Mouse (Mus musculus) heart, embryonic 15.5 days (tissue): Measurements from ENCODE around the gene Ankfn1. TPM values are rescaled to one million over a fixed set of nuclear protein-coding genes. Genes with fewer than 3 reads are reported as not detected.

ENCODE experiments used
- ATAC-seq: fragments of 200-750 bp; cut with Nextera tagmentation; replicated peaks from 2 replicates; pipeline ENCODE4 v1.8.0; 2017; ENCODE audit warnings: low read depth, moderate TSS enrichment; ENCODE audit not compliant: insufficient number of reproducible peaks, insufficient read depth, low FRiP score
- H3K27ac ChIP-seq: fragments of 300-500 bp; sonication (generic); 2 replicates; pipeline ENCODE4 v1.5.1; 2015; ENCODE audit warnings: mild to moderate bottlenecking, inconsistent platforms
- H3K27me3 ChIP-seq: fragments of 300-500 bp; sonication (generic); 2 replicates; pipeline ENCODE4 v1.6.1; 2015; ENCODE audit warnings: inconsistent platforms
- H3K36me3 ChIP-seq: fragments of 300-500 bp; sonication (generic); 2 replicates; pipeline ENCODE4 v1.6.1; 2015; ENCODE audit warnings: mild to moderate bottlenecking, inconsistent platforms
- H3K4me1 ChIP-seq: fragments of 300-500 bp; sonication (generic); replicated peaks from 2 replicates; pipeline ENCODE4 v1.6.1; 2015; ENCODE audit warnings: inconsistent platforms
- H3K4me2 ChIP-seq: fragments of 300-500 bp; sonication (generic); 2 replicates; pipeline ENCODE4 v1.6.1; 2015; ENCODE audit warnings: inconsistent platforms, mild to moderate bottlenecking, moderate library complexity
- H3K4me3 ChIP-seq: fragments of 300-500 bp; sonication (generic); 2 replicates; pipeline ENCODE4 v1.5.1; 2015; ENCODE audit warnings: mild to moderate bottlenecking, inconsistent platforms
- H3K9ac ChIP-seq: fragments of 300-500 bp; sonication (generic); 2 replicates; pipeline ENCODE4 v1.6.1; 2015; ENCODE audit warnings: mild to moderate bottlenecking, inconsistent platforms
- H3K9me3 ChIP-seq: fragments of 300-500 bp; sonication (generic); replicated peaks from 2 replicates; pipeline ENCODE4 v1.6.1; 2016; ENCODE audit warnings: inconsistent platforms
- WGBS: fragments of 180-500 bp; shearing (Covaris S2); methylation state at CpG from one replicate; pipeline ENCODE4 v1.1.7; 2015; ENCODE audit warnings: mixed read lengths; 5-methylcytosine and 5-hydroxymethylcytosine counted together
- polyA plus RNA-seq: library from polyadenylated mRNA; unstranded; fragments of >200 nt; fragmentation: Nextera tagmentation; extraction: Ambion mirVana; gene quantifications from 2 replicates; pipeline ENCODE4 v1.2.1, GENCODE M21; 2015

The Ankfn1 gene
- polyA plus RNA-seq, 1 experiment from 2014 or later = 0.04 TPM

DNA sequence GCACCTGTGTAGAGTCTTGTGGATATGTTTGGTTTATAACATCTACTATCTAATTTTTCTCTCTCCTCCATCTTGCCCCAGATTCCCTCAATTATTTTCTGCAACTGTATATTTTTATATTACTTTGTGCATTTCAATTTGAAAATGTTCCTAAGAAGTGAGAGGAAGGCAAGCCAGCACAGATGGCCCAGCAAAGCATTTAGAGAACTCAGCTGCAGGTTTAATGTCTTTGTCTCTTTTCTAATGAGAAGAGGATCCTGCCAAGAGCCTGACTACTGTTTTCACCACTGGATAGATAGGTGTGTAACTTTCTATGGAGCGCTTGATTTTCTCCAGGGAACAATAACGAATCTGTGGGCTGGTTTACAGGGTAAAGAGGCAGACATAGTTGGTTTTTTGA lies 161.6 kb downstream of the Ankfn1 start:
- ATAC-seq = no peak
- Histone ChIP-seq H3K4me2 (no peak overlapping the region), H3K36me3 (no peaks in the 10 kb centered on the region), H3K9ac (no peak overlapping the region), H3K4me1 (no peaks in the 10 kb centered on the region), H3K9me3 (no peaks in the 10 kb centered on the region), H3K27ac (no peak overlapping the region), H3K27me3 (no peaks in the 10 kb centered on the region), H3K4me3 (no peak overlapping the region)
- WGBS = 80% methylated on average over 2 of the region's 2 CpGs

DNA sequence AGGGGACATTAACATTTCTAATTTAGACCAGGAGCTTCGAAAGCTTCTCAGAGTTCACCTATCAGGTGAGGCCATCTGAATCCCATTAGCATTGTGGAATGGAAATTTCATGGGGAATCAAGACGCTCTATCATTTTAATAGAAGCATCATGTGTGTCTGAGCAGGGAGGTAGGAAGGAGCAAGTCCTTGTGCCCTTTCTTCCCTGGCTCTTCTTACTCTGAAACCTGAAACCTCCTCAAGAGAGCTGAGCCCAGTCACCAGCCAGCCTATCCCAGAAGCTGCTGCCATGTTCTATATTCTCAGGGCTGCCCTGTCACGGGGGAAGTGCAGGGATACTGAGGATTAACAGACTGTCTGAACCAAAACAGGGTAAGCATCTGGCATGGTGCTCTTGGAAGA lies 165.9 kb downstream of the Ankfn1 start:
- Histone ChIP-seq H3K4me1 (no peaks in the 10 kb centered on the region), H3K4me2 (no peak overlapping the region), H3K9me3 (no peaks in the 10 kb centered on the region), H3K27ac (no peak overlapping the region), H3K27me3 (no peaks in the 10 kb centered on the region), H3K36me3 (no peaks in the 10 kb centered on the region), H3K9ac (no peak overlapping the region), H3K4me3 (no peak overlapping the region)
- 59% methylated on average over 3 of the region's 3 CpGs for WGBS
- no peak for ATAC-seq

DNA sequence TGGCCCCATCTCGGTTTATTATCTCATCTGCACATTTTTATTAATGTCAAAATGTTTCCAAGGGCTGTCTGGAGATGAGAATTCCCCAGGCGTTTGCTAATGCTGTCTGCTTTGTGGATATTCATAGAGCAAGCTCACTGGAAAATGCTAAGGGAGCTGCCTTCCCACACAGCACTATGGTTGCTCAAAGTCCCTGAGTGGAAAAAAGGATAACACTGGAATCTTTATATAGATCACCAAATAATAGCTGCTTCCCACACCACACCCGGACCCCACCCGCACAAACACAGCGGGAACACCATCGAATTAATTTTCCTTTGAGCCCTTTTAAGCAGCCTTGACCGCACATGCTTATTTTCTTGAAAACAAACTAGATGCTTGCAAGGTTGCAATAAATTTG lies 169.4 kb downstream of the Ankfn1 start:
- 76% methylated on average over 7 of the region's 7 CpGs for WGBS
- no peak overlapping the region for H3K4me2 ChIP-seq
- no peaks in the 10 kb centered on the region for H3K36me3 ChIP-seq
- no peak overlapping the region for H3K27ac ChIP-seq
- no peaks in the 10 kb centered on the region for H3K9me3 ChIP-seq
- ATAC-seq = no peak
- H3K4me1 ChIP-seq = no peaks in the 10 kb centered on the region
- no peaks in the 10 kb centered on the region for H3K27me3 ChIP-seq
- H3K9ac ChIP-seq = no peak overlapping the region
- no peak overlapping the region for H3K4me3 ChIP-seq

DNA sequence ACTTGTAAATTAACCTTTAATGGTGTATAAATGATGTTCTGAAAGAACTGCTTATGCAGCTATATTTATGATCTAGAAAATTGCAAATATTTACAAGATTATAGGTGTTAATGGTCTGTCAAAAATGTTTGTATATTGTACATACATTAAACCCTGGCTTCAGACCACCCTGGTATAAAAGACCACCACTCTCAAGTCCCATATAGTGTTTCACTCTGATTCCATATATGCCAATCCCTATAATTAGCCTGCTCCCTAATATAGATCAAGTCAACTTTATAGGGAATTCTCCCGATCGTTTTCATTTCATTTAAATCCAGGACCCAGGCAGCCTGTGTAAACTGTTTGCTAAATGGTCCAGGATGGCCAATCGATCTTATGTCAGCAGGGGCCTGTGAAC lies 170.2 kb downstream of the Ankfn1 start:
- Histone ChIP-seq H3K4me1 (no peaks in the 10 kb centered on the region), H3K4me2 (no peak overlapping the region), H3K9ac (no peak overlapping the region), H3K27me3 (no peaks in the 10 kb centered on the region), H3K4me3 (no peak overlapping the region), H3K9me3 (no peaks in the 10 kb centered on the region), H3K36me3 (no peaks in the 10 kb centered on the region), H3K27ac (no peak overlapping the region)
- ATAC-seq = no peak
- 64% methylated on average over 3 of the region's 3 CpGs for WGBS

DNA sequence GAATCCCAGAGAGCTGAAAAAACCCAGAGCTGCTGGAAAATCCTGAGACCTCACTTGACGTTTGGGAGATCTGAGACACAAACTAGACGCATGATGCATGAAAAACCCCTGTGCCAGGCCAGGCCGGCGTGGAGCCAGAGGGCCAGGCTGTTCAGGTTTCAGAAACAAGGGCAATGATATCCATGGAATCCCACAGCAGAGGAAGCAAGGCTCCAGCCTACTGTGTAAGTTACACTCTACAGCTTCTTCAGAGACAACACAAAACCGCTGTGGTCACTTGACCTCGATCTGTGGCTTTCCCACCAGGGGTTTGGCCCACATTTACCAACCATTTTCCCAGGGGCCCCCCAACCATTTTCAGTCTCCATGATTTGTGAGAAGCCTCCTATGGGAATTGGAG lies 171.1 kb downstream of the Ankfn1 start:
- 58% methylated on average over 6 of the region's 6 CpGs for WGBS
- no peaks in the 10 kb centered on the region for H3K36me3 ChIP-seq
- no peaks in the 10 kb centered on the region for H3K4me1 ChIP-seq
- no peak for ATAC-seq
- no peak overlapping the region for H3K4me2 ChIP-seq
- no peaks in the 10 kb centered on the region for H3K27me3 ChIP-seq
- no peak overlapping the region for H3K27ac ChIP-seq
- H3K4me3 ChIP-seq = no peak overlapping the region
- H3K9me3 ChIP-seq = no peaks in the 10 kb centered on the region
- H3K9ac ChIP-seq = no peak overlapping the region

DNA sequence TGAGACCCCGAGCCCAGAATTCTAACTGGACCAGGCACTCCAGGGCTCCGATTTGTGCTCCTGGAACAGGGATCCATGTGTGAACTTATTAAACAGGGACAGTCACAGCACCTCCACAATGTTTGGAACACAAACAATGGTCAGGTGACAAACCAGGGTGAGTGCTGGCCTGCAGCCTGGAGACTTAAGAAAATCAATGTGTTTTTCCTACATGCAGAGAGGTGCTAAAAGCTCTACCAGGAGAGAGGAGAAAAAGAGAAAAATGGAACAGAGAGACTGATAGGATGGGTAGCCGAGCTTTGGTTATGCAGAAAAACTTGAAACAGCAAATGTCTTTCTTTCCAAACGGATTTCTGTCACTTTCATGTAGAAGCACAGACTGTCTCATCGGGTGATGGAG lies 174.5 kb downstream of the Ankfn1 start:
- Histone ChIP-seq H3K4me2 (no peak overlapping the region), H3K27ac (no peak overlapping the region), H3K36me3 (no peaks in the 10 kb centered on the region), H3K4me3 (no peak overlapping the region), H3K27me3 (no peaks in the 10 kb centered on the region), H3K9ac (no peak overlapping the region), H3K4me1 (no peaks in the 10 kb centered on the region), H3K9me3 (no peaks in the 10 kb centered on the region)
- 79% methylated on average over 5 of the region's 5 CpGs for WGBS
- ATAC-seq = no peak

DNA sequence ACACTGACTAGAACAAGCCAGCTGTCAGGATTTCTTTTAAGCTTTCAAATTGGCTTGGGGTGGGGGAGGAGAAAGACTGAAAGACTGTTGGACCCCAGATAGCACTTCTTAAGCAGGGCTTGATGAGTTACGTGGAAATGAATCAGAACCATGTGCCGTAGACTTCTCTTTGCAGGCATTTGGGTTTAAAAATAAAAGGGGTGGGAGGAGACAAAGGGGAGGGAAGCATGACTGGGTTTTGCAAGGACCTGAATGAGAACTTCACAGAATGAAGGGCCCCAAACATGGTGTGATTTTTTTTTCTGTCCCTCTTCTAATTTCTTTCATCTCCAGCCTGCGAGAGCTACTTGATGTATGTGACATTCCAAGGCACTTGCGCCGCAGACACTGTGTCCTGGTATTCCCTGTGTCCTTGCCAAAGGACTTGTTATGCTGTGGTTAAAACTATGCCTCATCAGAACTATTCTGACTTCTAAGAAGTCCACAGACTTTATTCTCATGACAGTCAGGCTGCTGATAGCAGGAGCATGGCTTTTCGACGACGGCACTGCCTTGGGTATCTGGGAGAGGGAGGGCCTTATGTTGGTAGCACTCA lies 176.4 kb downstream of the Ankfn1 start:
- no peak overlapping the region for H3K27ac ChIP-seq
- no peak for ATAC-seq
- H3K36me3 ChIP-seq = no peaks in the 10 kb centered on the region
- no peaks in the 10 kb centered on the region for H3K9me3 ChIP-seq
- WGBS = 42% methylated on average over 8 of the region's 8 CpGs
- no peaks in the 10 kb centered on the region for H3K4me1 ChIP-seq
- H3K4me3 ChIP-seq = no peak overlapping the region
- H3K27me3 ChIP-seq = no peaks in the 10 kb centered on the region
- H3K4me2 ChIP-seq = no peak overlapping the region
- H3K9ac ChIP-seq = no peak overlapping the region

DNA sequence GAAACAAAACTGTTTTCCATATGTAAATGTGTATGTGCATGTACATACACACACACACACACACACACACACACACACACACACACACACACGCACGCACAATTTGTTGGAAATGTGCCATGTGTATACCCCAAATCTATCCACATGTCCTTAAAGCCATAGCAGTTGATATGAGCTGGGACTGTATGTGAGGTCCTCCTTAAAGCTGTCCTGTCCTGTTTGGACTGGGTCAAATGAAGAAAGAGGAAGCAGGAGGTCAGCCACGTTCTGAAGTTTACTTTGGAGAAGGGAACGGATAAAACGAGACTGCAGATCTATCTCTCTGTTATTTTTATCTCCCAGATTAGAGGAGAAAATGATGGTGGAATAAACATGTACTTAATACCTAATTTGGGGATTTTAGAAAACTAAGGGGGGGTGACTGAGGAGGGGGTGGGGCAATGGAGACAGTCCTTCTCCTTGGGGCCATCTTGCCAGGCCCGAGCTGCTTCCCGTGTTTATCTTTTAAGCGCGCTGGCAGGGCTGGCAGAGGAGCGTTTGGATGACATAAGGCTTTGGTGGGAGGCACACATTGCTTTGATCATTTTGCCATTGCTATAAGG lies 187.1 kb downstream of the Ankfn1 start:
- H3K27me3 ChIP-seq = no peaks in the 10 kb centered on the region
- no peaks in the 10 kb centered on the region for H3K4me1 ChIP-seq
- ATAC-seq = no peak
- H3K4me3 ChIP-seq = no peak overlapping the region
- no peak overlapping the region for H3K9ac ChIP-seq
- no peaks in the 10 kb centered on the region for H3K36me3 ChIP-seq
- H3K9me3 ChIP-seq = no peaks in the 10 kb centered on the region
- no peak overlapping the region for H3K4me2 ChIP-seq
- WGBS = 50% methylated on average over 10 of the region's 10 CpGs
- no peak overlapping the region for H3K27ac ChIP-seq

DNA sequence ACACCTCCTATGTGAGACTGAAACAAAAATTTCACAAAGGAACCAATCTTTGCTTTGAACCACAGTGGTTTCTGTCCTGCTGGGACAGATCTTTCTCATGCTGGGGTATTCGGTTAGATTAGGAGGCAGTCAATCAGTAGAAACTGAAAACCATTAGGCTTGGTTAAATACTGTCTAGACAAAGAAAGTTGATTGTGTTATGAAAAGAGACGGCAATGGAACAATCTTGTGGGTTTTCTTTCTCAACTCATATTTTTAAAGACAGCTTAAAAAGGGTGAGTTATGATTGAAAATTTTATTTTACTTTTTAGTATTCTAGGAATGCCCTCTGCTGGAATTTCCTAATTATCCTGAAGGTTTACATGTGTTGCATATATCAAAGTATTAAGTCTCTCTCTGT lies 191.1 kb downstream of the Ankfn1 start:
- Histone ChIP-seq H3K4me1 (no peaks in the 10 kb centered on the region), H3K36me3 (no peaks in the 10 kb centered on the region), H3K27ac (no peak overlapping the region), H3K9ac (no peak overlapping the region), H3K4me2 (no peak overlapping the region), H3K9me3 (no peaks in the 10 kb centered on the region), H3K4me3 (no peak overlapping the region), H3K27me3 (no peaks in the 10 kb centered on the region)
- 75% methylated on average over 2 of the region's 2 CpGs for WGBS
- no peak for ATAC-seq

DNA sequence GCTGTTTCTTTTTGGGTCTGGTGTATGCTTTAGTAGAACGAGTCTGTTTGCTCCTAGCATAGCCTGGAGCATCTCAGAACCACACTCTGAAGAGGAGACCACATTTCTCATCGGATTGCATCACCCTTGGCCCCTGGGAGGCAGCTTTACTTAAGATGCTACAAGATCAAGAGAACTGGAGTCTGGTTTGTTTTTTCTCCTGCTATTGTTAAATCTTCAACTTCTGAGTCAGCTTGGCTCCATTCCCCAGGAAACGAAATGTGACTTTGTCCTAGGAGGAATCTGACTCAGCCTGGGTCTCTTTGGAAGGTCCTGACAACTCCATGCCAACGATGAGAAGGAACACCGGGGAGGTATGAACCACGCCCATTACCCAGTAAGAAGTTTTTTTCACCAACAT lies 197.6 kb downstream of the Ankfn1 start:
- Histone ChIP-seq H3K4me1 (no peaks in the 10 kb centered on the region), H3K9ac (no peak overlapping the region), H3K9me3 (no peaks in the 10 kb centered on the region), H3K4me2 (no peak overlapping the region), H3K27me3 (no peaks in the 10 kb centered on the region), H3K4me3 (no peak overlapping the region), H3K27ac (no peak overlapping the region), H3K36me3 (no peaks in the 10 kb centered on the region)
- ATAC-seq = no peak
- WGBS = 69% methylated on average over 6 of the region's 6 CpGs

DNA sequence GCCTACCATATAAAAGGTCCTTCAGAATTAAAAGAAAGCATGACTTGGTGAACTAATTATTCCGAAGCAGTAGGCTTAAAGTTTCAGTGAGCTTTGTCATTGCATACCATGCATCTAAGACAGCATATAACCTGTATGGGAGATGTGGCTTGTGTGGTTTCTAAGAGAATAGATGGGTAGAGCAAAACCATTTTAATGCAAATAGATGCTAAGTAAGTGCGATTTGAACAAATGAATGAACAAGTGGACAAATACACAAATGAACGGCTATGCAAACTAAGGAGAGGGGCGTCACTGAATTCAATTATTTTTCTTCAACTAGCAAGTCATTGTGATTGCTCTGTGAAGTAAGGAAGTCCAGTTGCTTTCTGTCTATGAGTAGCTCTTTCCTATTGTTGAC lies 198.3 kb downstream of the Ankfn1 start:
- 76% methylated on average over 4 of the region's 4 CpGs for whole genome bisulfite sequencing
- no peak overlapping the region for H3K27ac ChIP-seq
- H3K4me2 ChIP-seq = no peak overlapping the region
- H3K4me3 ChIP-seq = no peak overlapping the region
- H3K9ac ChIP-seq = no peak overlapping the region
- no peaks in the 10 kb centered on the region for H3K4me1 ChIP-seq
- no peaks in the 10 kb centered on the region for H3K9me3 ChIP-seq
- no peaks in the 10 kb centered on the region for H3K36me3 ChIP-seq
- no peaks in the 10 kb centered on the region for H3K27me3 ChIP-seq
- ATAC-seq = no peak

DNA sequence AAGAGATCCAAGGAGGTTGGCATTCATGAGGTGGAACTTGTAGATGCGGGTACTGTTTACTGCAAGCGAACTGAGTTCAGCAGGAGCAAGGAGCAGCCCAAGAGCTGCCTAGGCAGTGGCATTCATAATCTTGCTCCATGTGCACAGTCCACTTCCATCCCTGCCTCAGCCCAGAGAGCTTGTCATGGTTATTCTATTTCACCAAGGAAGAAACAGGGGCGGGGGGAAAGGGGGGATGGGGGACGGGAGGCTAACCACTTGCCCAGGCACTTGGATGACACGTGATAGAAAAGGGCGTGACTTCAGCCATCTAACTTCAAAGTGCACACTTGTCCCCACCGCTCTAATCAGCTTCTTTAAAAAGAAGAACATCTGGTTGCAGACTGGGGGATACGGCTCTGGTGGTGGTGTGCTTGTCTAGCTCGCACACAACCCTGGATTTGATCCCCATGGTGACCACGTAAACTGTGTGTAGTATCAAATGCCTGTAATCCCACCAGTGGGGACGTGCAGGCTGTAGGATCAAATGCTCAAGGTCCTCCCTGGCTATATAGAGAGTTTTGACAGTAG lies 203.1 kb downstream of the Ankfn1 start:
- ATAC-seq = no peak; the same call in 1 of the 2 replicates

More for the DNA sequence above, 203.1 kb downstream of the Ankfn1 start:
- H3K27me3 ChIP-seq = no peaks in the 10 kb centered on the region
- WGBS = 27% methylated on average over 11 of the region's 11 CpGs
- H3K4me1 ChIP-seq = no peaks in the 10 kb centered on the region
- H3K4me2 ChIP-seq = no peak overlapping the region
- H3K27ac ChIP-seq = no peak overlapping the region
- no peaks in the 10 kb centered on the region for H3K9me3 ChIP-seq
- no peak overlapping the region for H3K9ac ChIP-seq
- no peak overlapping the region for H3K4me3 ChIP-seq
- H3K36me3 ChIP-seq = no peaks in the 10 kb centered on the region
